Mouse (Mus musculus): ENCODE measurements around the gene Esr1.

Esr1 gene

GRCm38 (mm10) chr10:4971156-4971555 is 359.8 kb downstream of the Esr1 start:
- no peak for TF ChIP-seq GATA4 (IDR thresholded peaks at IDR 0.05; ENCODE audit: insufficient replicate concordance, low read length)

GRCm38 (mm10) chr10:4971586-4971985 is 360.2 kb downstream of the Esr1 start:
- no peak for TF ChIP-seq GATA4 (IDR thresholded peaks at IDR 0.05; ENCODE audit: insufficient replicate concordance, low read length)

GRCm38 (mm10) chr10:4972026-4972425 is 360.6 kb downstream of the Esr1 start:
- TF ChIP-seq GATA4 (IDR thresholded peaks at IDR 0.05; ENCODE audit: insufficient replicate concordance, low read length), result no peak

- no peak for TF ChIP-seq GATA4 (IDR thresholded peaks at IDR 0.05; ENCODE audit: insufficient replicate concordance, low read length)
These were observed 362.9 kb downstream of the Esr1 start for GRCm38 (mm10) chr10:4974246-4974645.

GRCm38 (mm10) chr10:4976557-4976956 is 365.2 kb downstream of the Esr1 start:
- TF ChIP-seq GATA4 (IDR thresholded peaks at IDR 0.05; ENCODE audit: insufficient replicate concordance, low read length), result no peak

- TF ChIP-seq GATA4 (IDR thresholded peaks at IDR 0.05; ENCODE audit: insufficient replicate concordance, low read length), result no peak
These were observed 366.0 kb downstream of the Esr1 start for GRCm38 (mm10) chr10:4977374-4977773.

- no peak for TF ChIP-seq GATA4 (IDR thresholded peaks at IDR 0.05; ENCODE audit: insufficient replicate concordance, low read length)
These were observed 372.5 kb downstream of the Esr1 start for GRCm38 (mm10) chr10:4983919-4984318.

- TF ChIP-seq GATA4 (IDR thresholded peaks at IDR 0.05; ENCODE audit: insufficient replicate concordance, low read length), result no peak
These were observed 382.4 kb downstream of the Esr1 start for GRCm38 (mm10) chr10:4993802-4994201.

GRCm38 (mm10) chr10:4996592-4996991 is 385.2 kb downstream of the Esr1 start:
- TF ChIP-seq GATA4 (IDR thresholded peaks at IDR 0.05; ENCODE audit: insufficient replicate concordance, low read length), result no peak

GRCm38 (mm10) chr10:5008795-5009366 is 397.5 kb downstream of the Esr1 start:
- no peak for TF ChIP-seq GATA4 (IDR thresholded peaks at IDR 0.05; ENCODE audit: insufficient replicate concordance, low read length)

- no peak for TF ChIP-seq GATA4 (IDR thresholded peaks at IDR 0.05; ENCODE audit: insufficient replicate concordance, low read length)
These were observed 400.6 kb downstream of the Esr1 start for GRCm38 (mm10) chr10:5012004-5012403.

GRCm38 (mm10) chr10:5014976-5015375 is 403.6 kb downstream of the Esr1 start:
- TF ChIP-seq GATA4 (IDR thresholded peaks at IDR 0.05; ENCODE audit: insufficient replicate concordance, low read length), result no peak

- TF ChIP-seq GATA4 (IDR thresholded peaks at IDR 0.05; ENCODE audit: insufficient replicate concordance, low read length), result no peak
These were observed 405.8 kb downstream of the Esr1 start for GRCm38 (mm10) chr10:5017148-5017547.

- no peak for TF ChIP-seq GATA4 (IDR thresholded peaks at IDR 0.05; ENCODE audit: insufficient replicate concordance, low read length)
These were observed 414.5 kb downstream of the Esr1 start for GRCm38 (mm10) chr10:5025906-5026305.

GRCm38 (mm10) chr10:5027208-5027607 is 415.8 kb downstream of the Esr1 start:
- no peak for TF ChIP-seq GATA4 (IDR thresholded peaks at IDR 0.05; ENCODE audit: insufficient replicate concordance, low read length)

- no peak for TF ChIP-seq GATA4 (IDR thresholded peaks at IDR 0.05; ENCODE audit: insufficient replicate concordance, low read length)
These were observed 416.9 kb downstream of the Esr1 start for GRCm38 (mm10) chr10:5028301-5028700.

- TF ChIP-seq GATA4 (IDR thresholded peaks at IDR 0.05; ENCODE audit: insufficient replicate concordance, low read length), result no peak
These were observed 417.8 kb downstream of the Esr1 start for GRCm38 (mm10) chr10:5029161-5029560.

Measured in liver, adult (tissue).